Mouse (Mus musculus) cortical plate, adult 2 months (tissue): ENCODE results near the gene Aldh1a2.

Experiments used
- CTCF ChIP-seq: fragments of 200-500 bp; IDR thresholded peaks from 2 replicates; pipeline ENCODE4 v1.5.1; 2011; ENCODE audit warnings: mild to moderate bottlenecking, control low read depth, low read length; ENCODE audit not compliant: insufficient read depth; ENCODE audit errors: extremely low read depth
- POLR2A ChIP-seq: fragments of 200-500 bp; IDR thresholded peaks from 2 replicates; pipeline ENCODE4 v1.6.1; 2011; ENCODE audit warnings: mild to moderate bottlenecking, low read length, control low read depth; ENCODE audit not compliant: insufficient read depth; ENCODE audit errors: extremely low read depth

DNA sequence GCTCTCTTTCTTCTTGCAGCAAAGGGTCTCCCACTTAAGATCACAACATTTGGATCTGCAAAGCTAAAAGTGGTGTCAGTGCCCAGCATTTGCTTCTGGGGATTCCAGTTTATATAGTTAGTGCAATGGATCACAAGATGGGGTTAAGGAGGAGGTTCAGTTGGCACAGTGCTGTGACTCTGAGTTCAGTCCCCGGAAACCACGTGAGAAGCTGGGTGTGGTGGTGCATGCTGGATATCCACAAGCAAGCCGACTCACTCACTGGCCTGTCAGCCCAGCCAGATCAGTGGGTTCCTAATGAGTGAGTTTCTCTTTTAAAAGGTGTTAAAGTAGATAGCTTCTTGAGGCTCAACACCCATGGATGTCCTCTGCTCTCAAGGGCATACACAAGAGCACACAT lies 6.3 kb upstream of the Aldh1a2 start:
- TF ChIP-seq POLR2A (no peak), CTCF (no peak)
